Mouse (Mus musculus): ENCODE data around the gene Vash1.

DNA sequence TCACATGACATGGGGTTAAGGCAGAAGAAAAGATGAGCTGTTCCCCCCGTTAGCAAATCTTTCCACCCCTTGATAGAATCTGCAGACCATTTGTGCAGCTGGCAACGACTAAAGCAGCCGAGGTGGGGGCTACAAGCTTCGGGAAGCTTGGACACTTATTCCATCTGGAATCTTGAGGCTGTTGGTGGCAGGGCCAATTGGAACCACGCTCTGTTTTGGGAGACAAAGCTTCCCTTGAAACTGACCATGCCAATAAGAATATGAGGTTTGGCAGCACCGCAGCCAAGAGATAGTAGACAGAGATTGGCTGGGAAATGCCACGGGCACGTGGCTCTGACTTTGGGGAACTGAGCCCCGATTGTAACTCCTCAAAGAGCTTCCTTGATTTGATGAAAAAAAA lies 31.7 kb upstream of the Vash1 start:
- TF ChIP-seq POLR2A (IDR thresholded peaks at IDR 0.05; ENCODE audit: borderline replicate concordance, low read depth, low read length) = no peak
- no peak for TF ChIP-seq CTCF (IDR thresholded peaks at IDR 0.05; ENCODE audit: low read depth, low read length)

Measured in bone marrow macrophage, adult 2 months (primary cell).